Mouse (Mus musculus) spleen, postnatal 4 days (tissue): ENCODE measurements around the gene Casp7.

ENCODE experiments used
- DNase-seq, 2 experiments: peaks; one replicate each; pipeline ENCODE4 v3.0.0; 2022; ENCODE audit warnings: low spot score in 2 of 2

The Casp7 gene

DNA sequence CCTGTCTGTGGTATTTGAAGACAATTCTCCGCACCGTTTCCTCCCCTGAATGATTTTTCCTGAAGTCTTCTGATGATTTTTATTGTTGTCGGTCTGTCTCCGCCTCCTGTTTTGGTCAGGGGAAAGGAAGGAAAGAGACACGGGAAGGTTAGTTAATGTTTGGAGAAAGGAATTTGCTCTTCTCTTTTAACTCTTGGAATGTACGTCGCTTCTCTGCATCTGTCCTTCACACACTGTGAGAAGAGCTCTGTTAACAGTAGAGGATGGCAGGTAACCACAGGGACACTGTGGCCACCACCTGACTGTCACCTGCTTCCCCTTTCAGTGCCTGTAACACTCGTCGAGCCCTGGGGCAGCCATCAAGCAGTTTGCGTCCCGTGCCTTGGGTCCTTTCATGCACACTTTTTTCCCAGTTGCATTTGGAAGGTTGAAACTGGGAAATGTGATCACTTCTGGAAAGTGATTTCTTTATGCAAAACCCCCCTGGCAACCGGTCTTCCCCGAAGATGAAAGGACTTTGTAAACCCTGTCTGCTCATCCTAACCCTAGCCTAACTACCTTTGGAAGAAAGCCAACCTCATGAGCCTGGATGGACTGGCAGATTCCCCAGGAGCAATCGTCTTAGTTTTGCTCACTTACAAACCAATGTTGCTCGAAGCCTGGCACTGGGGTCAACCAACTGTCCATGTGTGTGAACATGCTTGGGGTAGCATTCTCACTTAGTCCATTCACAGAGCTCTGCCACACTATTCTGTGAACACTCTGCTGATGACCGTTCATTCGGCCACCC, 27.9 kb downstream of the Casp7 start:
- DNase-seq: no peak

DNA sequence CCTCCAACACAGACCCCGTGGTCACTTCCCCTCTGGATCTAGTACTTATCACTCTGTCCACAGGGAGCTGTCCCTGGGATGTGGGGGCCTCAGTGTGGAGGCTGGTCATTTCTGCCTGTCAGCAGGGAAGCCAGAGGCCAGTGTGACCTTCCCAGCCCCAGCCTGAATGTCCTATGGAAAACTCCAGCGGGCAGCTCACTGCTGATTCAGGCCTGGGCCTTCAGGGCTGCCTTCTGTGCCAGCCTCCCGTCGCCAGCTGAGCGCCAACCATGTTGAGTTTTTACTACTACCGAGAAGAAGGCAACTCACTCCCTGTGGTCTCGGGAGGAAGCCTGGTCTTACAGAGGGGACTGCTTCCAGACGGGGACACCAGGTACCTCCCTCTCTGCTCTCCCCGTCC, 28.6 kb downstream of the Casp7 start:
- no peak for DNase-seq

DNA sequence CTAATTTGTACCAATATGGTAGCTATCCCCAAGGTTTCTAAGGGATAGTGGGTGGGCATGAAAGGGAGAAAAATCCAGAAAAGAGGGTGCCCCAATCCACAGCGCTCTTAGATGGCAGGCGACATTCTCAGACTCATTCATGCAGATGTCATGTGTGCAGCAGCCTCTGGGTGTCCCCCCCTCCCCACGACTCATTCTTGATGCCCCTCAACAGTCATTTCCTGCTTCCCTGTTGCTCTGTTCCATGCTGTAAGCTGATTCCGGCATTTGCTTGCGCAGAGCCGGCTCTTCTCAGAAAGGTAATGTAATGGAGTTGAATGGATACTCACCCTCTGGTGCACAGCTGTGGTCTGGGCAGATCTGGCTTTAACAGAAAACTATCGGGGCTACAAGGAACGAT, 33.4 kb downstream of the Casp7 start:
- DNase-seq: no peak

DNA sequence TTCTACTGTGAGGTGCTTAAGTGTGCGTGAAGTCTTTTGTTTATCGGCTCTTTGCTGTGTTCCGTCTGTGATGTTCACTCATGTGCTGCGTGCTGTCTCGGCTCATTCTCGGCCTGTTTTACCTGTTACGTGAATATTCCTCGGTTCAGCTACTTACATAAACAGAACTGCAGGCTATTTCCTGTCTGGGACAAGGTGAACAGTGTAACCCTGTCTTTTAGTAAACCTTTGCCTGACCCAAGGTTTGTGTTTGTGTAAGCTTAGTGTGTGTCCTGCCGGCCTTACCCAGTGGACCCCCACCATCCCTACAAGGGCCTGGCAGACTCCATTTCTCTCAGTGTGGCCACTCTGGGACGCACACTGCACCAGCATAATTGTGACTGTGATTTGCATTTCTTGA, 35.8 kb downstream of the Casp7 start:
- no peak for DNase-seq

DNA sequence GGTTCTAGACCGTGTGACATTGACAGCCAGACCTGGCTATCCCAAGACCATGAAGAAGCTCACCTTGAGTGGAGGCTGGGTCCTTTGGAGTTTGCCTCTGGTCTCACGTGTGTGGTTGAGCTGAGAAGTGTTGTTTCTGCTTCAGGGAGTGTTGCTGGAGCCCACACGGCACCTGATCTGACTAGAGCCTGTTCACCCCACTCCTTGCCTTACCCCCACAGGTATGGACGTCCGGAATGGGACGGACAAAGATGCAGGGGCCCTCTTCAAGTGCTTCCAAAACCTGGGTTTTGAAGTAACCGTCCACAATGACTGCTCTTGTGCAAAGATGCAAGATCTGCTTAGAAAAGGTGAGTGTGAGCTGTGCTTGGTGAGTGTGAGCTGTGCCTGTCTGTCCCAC, 36.7 kb downstream of the Casp7 start:
- no peak for DNase-seq

DNA sequence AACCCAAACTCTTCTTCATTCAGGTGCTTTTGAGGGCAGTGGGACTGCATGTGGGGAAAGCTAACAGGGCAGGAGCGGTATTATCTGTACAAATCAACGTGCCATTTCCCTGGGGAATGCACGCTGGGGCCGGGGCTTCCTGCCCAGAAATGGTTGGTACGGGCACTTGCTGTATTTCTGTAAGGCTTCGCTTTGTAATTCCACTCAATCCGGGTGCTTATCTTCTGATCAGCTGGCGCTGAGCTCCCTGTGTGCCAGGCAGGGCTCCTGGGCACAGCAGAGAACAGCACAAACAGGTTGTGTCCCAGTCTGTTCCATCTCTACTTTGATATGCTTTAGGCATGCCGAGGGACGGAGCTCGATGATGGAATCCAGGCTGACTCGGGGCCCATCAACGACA, 39.5 kb downstream of the Casp7 start:
- no peak for DNase-seq

DNA sequence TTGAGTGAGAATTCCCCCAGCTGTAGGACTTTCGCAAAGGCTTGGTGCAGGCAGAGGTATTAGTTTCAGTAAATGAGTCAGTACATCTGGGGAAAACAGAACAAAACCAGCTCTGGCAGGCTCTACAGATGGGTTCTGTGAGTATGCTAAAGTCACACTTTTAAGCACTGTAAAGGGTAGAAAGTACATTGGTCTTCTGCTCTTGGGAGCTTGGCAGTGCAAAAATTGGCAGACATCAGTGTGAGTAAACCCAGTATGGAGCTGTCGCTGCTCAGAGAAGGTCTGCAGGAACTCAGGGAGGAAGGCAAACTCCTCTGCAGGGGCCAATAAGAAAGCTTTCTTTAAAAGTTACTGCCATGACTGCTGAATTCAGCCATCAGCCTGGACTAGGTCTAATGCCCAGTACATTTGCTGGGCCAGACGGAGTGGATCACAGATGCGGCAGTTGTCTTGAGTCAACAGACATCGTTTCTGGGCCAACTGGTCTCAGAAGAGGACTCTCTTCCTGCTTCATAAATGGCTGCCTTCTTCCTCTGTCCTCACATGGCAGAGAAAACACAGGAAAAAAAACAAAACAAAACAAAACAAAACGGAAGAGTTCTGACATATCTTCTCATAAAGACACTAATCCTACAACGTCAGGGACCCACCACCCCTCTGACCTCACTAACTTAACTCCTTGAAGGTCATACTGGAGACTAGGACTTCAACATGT, 41.6 kb downstream of the Casp7 start:
- no peak for DNase-seq

DNA sequence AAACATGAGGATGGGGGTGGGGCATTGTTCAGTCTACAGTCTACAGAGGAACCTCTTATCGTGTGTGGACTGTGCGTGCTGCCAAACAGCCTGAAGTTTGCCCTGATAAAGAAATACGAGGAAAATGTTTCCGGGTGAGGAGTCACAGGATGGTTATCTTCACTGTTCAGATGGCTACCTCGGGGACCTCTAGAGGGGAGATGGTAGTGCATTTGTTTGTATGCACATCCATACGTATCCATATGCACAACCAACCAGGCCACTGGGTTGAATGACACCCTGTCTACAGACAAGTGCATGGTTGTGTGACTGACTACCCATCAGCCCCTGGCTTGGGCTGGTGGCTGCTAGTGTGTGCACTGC, 42.1 kb downstream of the Casp7 start:
- peak in 1 of 2 experiments; percentile 50 for DNase-seq

DNA sequence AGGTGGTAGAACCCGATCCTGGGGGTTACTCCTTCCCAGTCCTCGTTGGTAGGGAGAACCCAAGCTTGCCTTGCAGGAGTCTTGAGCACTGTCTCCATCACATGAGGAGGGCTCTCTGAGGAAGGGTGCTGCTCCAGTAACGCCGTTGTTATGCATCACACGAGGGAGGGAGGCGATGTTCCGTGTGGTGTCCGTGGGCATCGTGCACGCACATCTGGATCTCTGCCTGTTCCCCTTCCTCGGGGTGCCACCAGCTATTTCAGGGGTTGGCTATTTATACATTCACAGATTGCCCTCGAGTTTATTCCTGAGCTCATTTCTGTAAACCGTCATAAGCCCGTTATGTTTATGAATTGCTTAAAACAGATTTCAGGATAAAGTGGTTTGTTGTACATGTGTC, 46.5 kb downstream of the Casp7 start:
- DNase-seq: no peak

DNA sequence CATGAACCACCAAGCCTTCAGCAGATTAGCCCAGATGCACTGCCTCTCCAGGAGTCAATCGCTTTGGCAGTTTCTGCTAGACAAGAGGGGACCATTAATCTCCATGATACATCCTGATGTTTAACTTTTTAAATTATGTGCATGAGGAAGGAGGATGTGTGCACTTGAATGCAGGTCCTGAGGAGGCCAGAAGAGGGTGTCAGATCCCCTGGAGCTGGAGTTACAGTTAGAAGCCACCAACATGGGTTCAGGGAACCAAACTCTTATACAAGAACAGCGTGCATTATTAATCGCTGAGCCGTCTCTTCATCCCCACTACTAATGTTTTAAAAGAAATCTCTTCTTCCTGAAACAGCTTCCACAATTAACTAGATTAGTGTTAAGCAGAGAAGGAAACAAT, 51.9 kb downstream of the Casp7 start:
- no peak for DNase-seq

DNA sequence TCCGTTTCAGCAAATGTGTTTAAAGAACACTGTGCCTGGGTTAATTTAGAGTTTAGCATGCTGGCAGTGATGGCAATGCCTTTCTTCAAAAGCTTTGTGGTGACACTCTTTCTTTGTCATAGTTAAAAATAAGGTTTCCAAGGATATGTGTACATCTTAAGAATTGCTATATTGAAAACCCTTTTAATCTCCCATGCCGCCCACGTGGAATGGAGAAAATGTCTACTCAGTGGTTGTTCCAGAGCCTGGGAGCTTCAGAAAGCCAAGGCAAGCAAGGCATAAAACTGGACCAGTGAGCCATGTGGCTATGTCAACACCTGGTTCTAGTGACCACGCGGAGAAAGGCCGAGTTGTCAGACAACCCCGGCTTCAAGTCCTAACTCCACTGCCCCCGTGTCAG, 52.6 kb downstream of the Casp7 start:
- DNase-seq: no peak

DNA sequence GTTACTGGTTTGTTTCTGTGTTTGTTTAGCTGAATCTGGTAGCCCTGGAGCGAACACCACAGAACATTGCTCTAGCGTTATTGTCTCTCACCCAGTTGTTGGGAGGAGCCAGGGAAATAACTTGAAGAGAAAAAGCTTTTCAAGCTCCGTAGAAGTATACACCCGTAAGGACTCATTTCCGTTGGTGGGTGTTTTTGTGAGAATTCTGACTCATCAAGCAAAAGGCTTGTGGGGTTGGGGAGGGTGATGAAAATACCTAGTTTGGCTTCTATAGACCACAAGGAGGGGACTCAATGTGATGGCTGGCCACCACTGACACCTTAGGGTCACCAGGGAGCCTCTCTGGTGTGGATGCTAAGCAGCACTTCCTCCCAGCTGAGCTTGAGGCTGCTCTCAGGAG, 54.0 kb downstream of the Casp7 start:
- no peak for DNase-seq

DNA sequence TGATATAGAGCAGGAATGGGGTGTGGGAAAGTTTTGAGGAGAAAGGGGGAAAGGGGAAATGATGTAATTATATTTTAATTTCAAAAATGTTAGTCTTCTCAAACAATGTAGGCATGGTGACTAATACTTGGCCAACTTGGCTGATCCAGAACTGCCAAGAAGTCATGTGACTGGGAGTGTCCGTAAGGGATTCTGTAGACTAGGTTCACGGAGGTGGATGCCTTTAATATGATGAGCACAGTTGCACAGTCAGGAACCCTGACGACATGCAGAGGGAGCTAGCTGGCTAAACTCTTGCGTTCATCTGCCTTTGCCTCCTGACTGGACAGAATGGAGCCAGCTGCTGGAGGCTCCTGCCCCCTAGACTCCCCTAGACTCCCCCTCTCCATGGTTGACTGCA, 54.9 kb downstream of the Casp7 start:
- DNase-seq: no peak

DNA sequence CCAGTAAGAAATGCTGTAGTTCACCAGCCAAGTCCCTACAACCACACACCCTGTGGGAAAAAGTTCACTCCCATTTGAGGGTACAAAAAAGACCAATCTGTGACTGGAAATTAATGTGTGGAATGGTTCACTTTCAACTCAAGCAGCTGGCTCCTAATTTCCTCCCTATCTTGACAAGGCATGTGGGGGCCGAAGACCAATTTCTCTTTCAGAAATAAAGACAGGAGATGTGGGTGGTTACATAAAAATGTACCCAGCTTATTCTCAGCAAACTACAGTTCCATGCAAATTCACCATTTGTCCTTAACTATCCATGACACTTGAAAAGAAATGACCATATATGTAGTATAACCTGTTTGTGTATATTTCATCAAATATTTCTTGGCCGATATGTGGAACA, 55.5 kb downstream of the Casp7 start:
- no peak for DNase-seq

DNA sequence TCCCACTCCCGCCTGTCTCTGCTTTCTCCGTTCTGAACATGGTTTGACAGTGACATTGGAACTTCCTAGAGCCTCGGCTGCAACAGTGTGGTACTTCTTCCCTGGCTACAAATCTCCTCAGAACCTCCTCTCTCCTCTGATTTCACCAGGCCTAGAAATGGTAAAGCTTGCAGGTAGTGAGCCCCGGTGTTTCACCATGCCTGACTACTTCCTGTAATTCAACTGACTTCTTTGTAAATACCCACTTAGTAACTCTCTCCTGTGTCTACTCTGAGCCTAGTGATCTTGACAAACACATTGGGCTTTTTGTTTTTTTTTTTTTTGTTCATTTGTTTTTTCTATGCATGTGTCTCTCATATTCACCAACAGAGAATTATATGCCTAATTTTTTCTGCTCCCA, 57.9 kb downstream of the Casp7 start:
- DNase-seq: no peak

DNA sequence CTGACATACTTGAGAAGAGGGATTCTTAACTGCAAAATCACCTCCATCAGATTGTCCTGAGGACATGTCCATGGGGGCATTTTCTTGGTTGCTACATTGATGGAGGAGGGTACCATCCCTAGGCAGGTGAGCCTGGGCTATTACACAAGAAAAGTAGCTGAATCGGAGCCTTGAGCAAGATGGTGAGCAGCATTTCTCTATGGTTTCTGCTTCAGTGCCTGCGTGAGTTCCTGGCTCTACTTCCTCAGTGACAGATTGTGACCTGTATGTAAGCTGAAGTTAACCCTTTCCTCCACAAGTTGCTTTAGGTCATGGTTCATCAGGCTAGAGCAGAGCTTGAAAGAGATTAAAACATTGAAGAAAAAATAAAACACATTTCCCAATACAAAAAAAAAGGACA, 58.4 kb downstream of the Casp7 start:
- DNase-seq: no peak

DNA sequence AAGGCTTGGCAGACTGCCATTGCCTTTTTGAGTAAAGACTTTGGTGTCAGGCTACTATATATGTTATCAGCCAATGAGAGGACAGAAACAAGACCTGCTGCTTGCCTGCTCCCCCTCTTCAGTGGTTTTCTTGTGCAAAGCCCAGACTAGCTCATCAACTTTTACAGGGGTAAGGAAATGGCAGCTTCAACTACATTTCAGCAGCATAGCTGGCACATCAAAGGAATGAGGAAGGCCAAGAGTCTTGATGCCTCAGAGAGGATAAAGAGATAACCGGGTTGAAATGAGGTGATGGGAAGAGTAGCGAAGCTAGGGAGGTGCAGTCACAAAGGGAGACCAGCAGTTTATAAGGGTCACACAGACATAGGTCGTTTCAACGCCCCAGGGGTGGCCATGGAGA, 60.6 kb downstream of the Casp7 start:
- DNase-seq: no peak

DNA sequence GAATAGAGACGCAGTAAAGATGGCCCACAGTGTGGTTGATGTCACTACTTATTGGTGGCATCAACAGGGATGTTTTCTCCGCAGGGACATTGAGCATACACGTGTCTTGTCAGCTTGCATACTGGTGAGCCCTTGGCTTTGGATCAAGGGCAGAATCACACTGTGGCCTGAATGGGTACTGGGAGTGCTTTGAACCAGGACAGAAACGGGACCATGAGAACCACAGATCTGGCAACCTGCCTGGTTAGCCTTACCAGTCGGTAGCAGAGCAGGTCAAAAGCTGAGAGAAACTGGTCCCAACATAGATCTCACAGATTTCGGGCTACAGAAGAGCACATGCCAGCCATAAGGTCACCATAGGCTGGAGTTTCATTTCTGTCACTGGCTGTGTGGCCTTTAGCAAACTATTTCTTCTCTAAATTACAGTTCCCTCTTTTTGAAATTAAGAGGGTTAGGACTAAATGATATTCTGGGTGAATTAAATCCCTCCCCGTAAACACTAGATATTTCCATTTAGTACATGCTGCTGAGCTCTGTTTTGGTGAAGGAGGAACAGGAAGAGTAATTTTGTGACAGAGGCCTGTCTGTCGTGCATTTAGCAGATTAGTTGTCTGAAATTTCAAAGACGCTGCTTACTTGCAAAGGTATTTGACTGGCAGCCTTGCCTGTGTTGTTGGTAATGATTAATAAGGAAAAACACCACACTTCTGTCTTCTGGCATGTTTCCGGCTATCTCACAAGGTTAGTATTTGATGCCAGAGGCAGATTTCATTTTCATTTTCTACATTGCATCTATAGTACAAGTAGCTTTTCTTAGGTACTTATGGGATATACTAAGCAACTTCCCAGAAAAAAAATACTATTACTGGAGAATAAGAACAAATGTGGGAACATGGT, 62.5 kb downstream of the Casp7 start:
- DNase-seq: no peak

DNA sequence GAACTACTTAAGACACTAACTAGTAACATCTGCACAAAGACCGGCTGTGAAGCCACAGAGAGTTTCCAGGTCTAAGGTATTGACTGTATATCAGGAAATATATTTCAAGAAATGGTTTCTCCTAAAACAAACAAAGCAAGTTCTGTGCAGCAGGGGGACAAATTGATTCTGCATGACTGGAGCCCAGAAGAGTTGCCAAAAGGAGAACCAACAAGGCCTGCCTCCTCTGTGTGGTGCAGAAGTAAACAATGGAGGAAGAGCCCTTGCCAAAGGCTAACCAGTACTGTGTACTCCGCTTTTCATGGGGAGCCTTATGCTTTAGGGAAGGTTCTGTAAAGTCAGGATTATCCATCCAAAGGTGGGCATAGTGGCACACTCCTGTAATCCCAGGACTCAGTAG, 63.3 kb downstream of the Casp7 start:
- DNase-seq: no peak

DNA sequence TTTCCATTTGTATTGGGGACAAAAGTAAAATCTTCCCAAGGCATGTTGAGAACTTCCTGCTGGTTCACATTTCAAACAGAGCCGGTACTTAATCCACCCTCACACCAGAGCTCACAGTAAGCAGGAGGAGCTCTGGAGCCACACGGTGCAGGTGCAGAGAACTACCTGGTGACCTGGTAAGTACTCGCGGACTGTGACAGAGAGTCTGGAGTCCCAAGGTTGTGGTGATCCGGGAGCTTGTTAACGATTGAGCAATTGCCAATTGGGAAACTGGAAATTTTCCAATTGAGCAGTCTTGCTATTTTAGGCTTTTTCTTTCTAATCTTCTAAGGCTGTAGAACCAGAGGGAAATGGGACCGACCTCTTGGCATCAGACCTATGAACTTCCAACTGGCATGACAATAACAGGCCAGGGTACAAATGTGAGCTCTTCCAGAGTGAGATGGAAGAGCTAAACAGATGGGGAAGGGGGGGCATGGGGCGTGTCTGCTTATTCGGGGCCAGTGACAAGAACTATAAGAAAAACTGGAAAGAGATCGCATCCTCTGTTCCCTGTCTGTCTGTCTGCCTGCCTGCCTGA, 64.7 kb downstream of the Casp7 start, which contains the start of gene Plekhs1:
TSS of gene Plekhs1 (plus strand) at position 119 of the 580 bp plus-strand sequence.
- DNase-seq: no peak

DNA sequence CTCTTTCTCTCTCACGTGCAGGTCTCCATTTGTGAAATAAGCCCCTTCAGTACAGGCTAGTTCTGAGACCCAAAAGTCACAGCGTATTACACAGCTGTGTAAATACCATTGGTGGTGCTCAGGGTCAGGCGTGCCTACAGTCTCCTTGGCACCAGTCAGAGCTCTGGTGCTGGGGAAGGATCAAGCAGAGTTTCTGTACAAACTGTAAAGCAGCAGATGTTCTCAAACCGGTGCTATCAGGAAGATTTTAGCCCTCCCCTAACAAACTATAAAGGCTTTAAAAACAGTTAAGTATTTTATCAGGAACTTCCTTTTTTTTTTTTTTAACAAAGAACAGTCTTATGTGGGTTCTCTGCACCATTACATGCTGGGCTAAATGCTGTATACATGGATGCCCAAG, 65.9 kb downstream of the Casp7 start:
- no peak for DNase-seq

DNA sequence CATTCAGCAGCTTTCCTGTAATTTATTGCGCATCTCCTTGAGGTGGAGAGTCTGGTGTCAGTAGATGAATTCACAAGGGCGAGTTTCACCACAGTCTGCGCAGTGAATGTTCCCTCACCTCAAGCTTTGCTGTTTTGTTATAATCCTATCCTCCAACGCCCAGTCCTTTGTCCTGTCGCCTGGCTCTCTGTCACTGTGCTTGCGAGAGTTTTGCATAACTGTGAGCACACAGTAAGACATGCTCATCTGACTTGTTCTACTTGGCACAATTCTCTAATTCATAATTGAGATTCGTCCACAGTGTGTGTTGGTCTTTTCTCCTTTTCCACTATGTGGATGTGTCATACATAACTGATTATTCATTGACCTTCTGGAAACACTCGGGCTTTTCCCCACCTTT, 69.6 kb downstream of the Casp7 start:
- no peak for DNase-seq
